Mouse (Mus musculus) ES-E14 (cell line): ENCODE results near the gene Ppp1r9a.

Experiments used
- CHD2 ChIP-seq: IDR thresholded peaks from 2 replicates; pipeline ENCODE4 v1.6.1; 2014; ENCODE audit warnings: mild to moderate bottlenecking, low read depth, low read length, inconsistent platforms
- HCFC1 ChIP-seq: IDR thresholded peaks from 2 replicates; pipeline ENCODE4 v1.6.1; 2012; ENCODE audit warnings: low read length, inconsistent platforms, borderline replicate concordance; ENCODE audit not compliant: insufficient read depth

DNA sequence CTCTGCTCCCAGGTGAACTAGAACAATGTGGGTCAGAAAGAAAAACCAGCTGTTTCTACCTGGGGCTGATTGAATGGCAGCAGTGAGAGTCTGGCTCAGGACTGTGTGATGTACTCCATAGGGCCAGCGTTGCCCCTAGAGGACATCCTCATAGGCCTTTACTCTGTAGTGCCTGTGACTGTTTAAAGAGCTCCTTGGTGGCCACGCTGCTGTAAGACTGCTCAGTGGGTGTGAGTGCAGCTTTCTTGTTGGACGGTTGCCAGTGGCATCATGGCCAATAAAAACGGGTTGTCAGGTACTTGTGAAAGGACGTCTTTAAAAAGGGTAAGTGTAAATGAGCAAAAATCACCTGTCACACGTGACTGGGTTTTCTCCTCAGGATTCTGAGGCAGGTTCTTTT lies 70.1 kb downstream of the Ppp1r9a start:
- TF ChIP-seq CHD2 (no peak), HCFC1 (no peak)
